8 mouse cellular contexts compared by ENCODE assay signal in the genomic region with DNA sequence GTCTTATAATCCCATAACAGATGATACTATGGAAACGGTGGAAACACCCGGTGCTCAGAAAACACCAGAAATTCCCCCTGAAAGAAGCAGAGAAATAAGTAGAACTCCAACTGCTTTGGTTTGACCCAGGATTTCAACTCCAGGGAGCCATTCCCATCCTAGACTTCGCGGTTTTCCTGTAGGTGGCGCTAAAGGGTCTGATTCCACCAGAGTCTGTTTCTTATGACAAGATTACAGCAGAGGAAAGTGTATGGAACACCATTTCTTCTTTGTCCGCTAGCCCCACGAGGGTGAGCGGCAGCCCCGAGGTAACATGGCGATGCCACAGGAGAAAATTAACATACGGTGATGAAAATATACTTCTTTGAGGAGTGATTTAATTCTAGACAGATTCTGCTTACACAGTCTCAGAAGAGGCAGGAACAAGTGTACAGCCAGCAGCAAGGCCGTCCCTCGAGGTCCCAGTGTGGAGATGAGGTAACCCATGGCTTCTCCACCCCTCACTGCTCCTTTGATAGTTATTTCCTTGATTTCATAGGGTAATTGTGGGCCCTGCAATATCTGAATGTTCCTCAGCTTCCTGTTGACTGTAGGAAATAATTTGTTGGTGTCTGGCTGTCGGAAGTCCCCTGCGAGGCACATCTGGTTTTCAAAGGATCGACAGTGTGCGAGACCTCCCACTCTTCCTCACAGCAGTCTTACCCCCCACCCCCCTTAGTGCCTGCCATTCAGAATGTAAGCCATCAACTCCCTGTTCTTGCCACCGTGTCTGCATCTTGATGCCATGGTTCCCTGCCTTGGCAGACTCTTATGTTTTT. TPM values are rescaled to one million over a fixed set of nuclear protein-coding genes. Genes with fewer than 3 reads are reported as not detected.
A peak's percentile ranks its signal among the peaks of the same experiment; 100 is the strongest.
DNase-seq lines count a peak whose midpoint lies in the region; ATAC-seq and TF ChIP-seq lines count a peak whose summit lies in the region.

No protein-coding gene starts in this region.

- no peak overlapping the region for H3K27ac ChIP-seq in cerebellum, adult 2 months (ENCODE audit: insufficient read depth, low read length)
- H3K27ac ChIP-seq in hindbrain, embryonic 12.5 days: no peak overlapping the region

- no peaks in the 10 kb centered on the region for H3K27me3 ChIP-seq in cerebellum, adult 2 months (ENCODE audit: control insufficient read depth, insufficient read depth, low read length)
- 0 out of 2 replicates have a peak, but pooled peaks cover 8% of the 10 kb centered on the region for H3K27me3 ChIP-seq in hindbrain, embryonic 12.5 days

- no peak overlapping the region for H3K9ac ChIP-seq in hindbrain, embryonic 12.5 days

- ATAC-seq in hindbrain, embryonic 12.5 days (ENCODE audit: low FRiP score): peak; percentile 84

- WGBS in cerebellum, adult 2 months: 29% methylated on average over 18 of the region's 18 CpGs
- WGBS in hindbrain, embryonic 12.5 days: 28% methylated on average over 18 of the region's 18 CpGs

- TF ChIP-seq CTCF in cerebellum, adult 2 months (IDR thresholded peaks at IDR 0.05; ENCODE audit: borderline replicate concordance, insufficient read depth, low read depth, low read length): peak; percentile 81

- H3K36me3 ChIP-seq in hindbrain, embryonic 12.5 days: no peaks in the 10 kb centered on the region

- H3K4me2 ChIP-seq in hindbrain, embryonic 12.5 days (replicated peaks): no peak overlapping the region

- H3K4me1 ChIP-seq in cerebellum, adult 2 months (ENCODE audit: control insufficient read depth, insufficient read depth, low read length): no peaks in the 10 kb centered on the region
- H3K4me1 ChIP-seq in hindbrain, embryonic 12.5 days: 0 out of 2 replicates have a peak, but pooled peaks cover 9% of the 10 kb centered on the region

- no peak for TF ChIP-seq POLR2A in cerebellum, adult 2 months (IDR thresholded peaks at IDR 0.05; ENCODE audit: borderline replicate concordance, insufficient read depth, low read length)

- H3K4me3 ChIP-seq in cerebellum, adult 2 months (replicated peaks; ENCODE audit: insufficient read depth, low read depth, low read length): no peak overlapping the region
- H3K4me3 ChIP-seq in hindbrain, embryonic 12.5 days: no peak overlapping the region

- H3K9me3 ChIP-seq in hindbrain, embryonic 12.5 days (replicated peaks): no peaks in the 10 kb centered on the region

- peak; percentile 46 for DNase-seq in MEL-GATA-1-ER (ENCODE audit: extremely low read depth, low read depth)
- peak; percentile 69 to 82 for DNase-seq in cerebellum, adult 2 months
- DNase-seq in frontal cortex, postnatal 10 days (ENCODE audit: low spot score in 2 of 2): peak; percentile 44 to 81
- peak; percentile 76 for DNase-seq in layer of hippocampus, adult 9-10 months (ENCODE audit: low spot score)
- peak; percentile 94 for DNase-seq in lung, postnatal 36 days
- DNase-seq in retina, postnatal 7 days (ENCODE audit: low read depth, low spot score): peak; percentile 72
- peak; percentile 38 for DNase-seq in urinary bladder, adult 2 months (ENCODE audit: low spot score)

RNA-seq across cellular contexts. Expression of a gene that starts 23.1 kb away (rescaled TPM):
- 83.0 and 96.5 TPM in 2 replicates for polyA plus RNA-seq in cerebellum, adult 2 months (2012; rRNA removed)
- 4.5 and 5.0 TPM in 2 replicates for polyA plus RNA-seq in hindbrain, embryonic 12.5 days (2016; fragmentation: Nextera tagmentation; extraction: Ambion mirVana)
- 41.5 and 63.2 TPM in 2 replicates for polyA plus RNA-seq in urinary bladder, adult 2 months (2012; rRNA removed)

Comparison
In these comparisons a context has a peak if more than half of its experiments do, and no peak if none do; other contexts are left out.
1. DNase-seq: peak in every context shown above with its lines; median percentile 94 in lung, postnatal 36 days; 76 in layer of hippocampus, adult 9-10 months; 76 in cerebellum, adult 2 months; 72 in retina, postnatal 7 days; 62 in frontal cortex, postnatal 10 days; 46 in MEL-GATA-1-ER; 38 in urinary bladder, adult 2 months.